Mouse (Mus musculus) cerebellum, postnatal 25 days (tissue): ENCODE results near the gene Cadps2.

Source experiments
- DNase-seq, 2 experiments: peaks; one replicate each; pipeline ENCODE4 v3.0.0; 2021; ENCODE audit warnings: mixed read lengths in 2 of 2

The Cadps2 gene

DNA sequence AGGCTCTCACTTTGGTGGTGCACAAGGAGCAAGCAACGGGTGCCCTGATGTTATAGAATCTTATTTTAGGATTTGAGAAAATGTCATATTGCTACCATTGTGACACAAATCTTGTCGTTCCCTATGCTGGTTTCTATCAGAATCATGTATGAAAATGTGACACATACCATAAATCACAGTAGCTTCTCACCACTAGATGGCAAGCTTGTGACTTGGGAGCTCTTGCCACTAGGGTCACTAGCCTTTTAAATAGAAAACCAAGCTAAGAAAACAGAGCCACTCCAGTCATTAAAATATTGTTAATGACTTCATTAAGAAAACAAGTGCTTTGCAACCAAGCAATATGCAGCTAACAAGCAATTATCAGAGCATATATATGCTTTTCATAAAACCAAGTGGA, 81.0 kb downstream of the Cadps2 start:
- DNase-seq = no peak

GRCm38 (mm10) chr6:23748823-23749222, 90.4 kb downstream of the Cadps2 start:
- no peak for DNase-seq

DNA sequence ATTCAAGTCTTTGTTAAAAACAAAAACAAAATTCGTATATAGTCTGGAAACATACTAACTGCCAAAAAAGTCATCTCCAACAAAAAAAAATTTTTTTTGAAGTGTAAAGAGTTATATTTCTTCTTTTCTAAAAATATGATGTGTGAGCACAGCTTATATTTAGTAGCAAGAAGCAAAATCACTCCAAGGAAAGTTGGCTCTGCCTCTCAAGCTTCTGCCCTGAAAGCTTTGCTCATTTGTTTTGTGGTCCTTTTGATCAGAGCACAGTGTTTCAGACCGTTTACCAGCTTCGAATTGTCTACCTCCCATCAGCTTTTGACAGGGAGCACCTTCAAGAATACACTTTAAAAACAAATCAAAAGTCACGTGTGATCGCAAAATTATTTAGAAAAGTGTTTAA, 99.2 kb downstream of the Cadps2 start:
- no peak for DNase-seq

DNA sequence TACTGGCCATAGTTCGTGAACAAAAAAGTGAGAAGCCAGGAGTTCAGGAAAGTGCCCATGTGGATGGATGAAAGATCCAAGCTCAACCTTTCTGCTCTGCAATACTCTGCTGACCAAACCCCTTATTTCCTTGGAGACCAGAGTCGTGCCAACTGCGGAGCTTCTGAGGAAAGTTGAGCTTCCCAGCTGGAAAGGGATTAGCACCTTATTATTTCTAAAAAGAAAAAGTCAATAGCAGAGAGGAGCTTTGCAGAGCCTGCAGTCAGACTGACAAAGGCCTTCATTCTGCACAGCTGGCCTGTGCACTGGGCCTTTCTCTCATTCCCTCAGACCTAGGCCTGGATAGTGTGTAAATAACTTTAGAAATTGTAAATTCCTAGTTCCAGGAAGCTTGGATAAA, 106.5 kb downstream of the Cadps2 start:
- DNase-seq = no peak

DNA sequence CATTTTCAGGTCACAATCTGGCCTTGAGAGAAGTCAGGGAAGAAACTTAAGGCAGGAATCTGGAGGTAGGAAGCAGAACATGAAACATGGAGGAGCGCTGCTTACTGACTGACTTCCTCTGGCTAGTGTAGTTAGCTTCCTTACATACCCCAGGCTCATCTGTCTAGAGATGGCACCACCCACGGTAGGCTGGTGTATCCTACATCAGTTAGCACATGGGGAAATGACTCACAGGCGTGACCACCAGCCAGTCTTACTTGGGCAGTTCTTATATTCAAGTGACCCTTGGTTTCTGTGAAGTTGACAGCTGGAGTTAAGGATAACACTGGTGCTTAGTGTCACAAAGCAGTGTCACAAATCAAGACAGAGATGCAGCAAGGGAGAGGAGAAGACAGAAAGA, 110.6 kb downstream of the Cadps2 start:
- DNase-seq = no peak

GRCm38 (mm10) chr6:23723697-23724096, 115.5 kb downstream of the Cadps2 start:
- DNase-seq = no peak

DNA sequence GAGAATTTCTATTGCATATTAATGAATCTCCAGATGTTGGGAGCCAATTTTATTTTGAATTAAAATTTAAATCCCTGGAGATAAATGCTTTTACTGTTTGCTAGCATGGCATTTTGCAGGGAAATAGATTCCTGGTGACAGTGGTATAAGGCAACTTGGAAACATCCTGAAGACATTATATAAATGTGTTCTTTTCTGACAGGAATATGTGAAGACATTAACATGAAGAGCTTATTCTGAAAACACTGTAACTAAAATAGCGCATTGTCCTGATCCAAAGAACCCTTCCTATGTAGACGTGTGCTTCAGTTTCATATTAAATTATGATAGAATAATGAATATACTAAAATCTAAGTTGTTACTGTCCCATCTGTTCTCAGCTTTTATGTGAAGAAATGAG, 118.8 kb downstream of the Cadps2 start:
- no peak for DNase-seq

DNA sequence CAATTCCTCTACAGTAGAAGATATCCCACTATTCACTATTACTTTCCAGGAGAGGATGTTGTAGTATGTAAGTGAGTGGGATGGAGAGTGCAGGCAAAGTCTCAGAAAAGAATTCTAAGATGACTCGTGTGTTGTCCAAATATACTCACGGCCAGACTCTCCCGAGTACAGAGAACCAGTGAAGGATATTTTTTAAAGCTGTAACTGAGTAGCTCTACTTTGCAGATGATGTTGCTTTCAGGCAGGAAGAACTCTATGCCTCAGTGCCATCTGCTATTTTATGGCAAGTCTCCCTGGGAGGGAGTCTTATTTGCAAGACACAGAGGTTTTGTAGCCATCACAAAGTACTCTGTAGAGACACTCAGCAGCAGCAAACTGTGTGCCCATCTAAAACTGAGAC, 131.7 kb downstream of the Cadps2 start:
- DNase-seq = peak; percentile 24 to 33

- no peak for DNase-seq
Observed at GRCm38 (mm10) chr6:23700879-23701278, 138.3 kb downstream of the Cadps2 start.

DNA sequence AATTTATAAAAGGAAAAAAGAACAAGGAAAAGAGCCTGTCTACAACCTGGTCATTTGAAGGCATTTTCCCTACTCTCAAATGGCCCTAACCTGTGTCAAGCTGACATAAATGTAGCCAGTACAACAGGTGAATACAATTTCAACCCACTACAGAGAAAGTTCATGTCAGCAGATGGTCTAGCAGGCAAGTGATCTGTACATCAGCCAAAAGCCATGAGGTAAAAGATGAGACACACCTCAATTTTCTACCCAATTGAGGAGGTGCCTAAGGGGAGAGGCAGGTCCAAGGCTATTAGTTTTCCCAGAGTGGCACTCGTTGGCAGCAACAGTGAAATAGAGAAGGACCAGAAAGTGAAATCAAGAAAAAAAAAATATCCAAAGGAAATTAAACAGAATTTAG, 161.0 kb downstream of the Cadps2 start:
- DNase-seq = peak in 1 of 2 experiments; percentile 20

GRCm38 (mm10) chr6:23655036-23655435, 184.2 kb downstream of the Cadps2 start, which contains the start of gene Rnf148:
Rnf148 (minus strand) TSS chr6:23655136.
- DNase-seq = no peak

DNA sequence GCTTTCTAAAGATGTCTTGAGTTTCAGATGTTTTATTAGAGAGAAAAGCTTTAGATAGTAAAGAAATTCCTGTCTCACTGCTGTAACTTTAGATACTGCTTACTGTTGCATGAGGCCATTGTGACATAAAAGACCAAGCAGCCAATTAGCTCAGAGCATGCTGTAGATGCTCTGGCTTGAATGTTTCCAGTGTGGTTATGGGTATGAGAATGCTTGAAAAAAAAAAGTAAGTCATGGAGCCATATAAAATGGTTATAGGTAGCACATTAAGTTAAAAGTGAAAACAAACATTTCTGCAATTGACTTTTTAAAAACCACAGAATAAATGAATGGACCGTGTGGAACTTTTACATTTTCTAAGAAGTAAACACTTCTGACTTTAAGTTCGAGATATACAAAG, 189.0 kb downstream of the Cadps2 start, which contains the start of gene Rnf133:
Gene Rnf133 (minus strand): TSS at position 101 of the 400 bp plus-strand sequence.
- DNase-seq = no peak

DNA sequence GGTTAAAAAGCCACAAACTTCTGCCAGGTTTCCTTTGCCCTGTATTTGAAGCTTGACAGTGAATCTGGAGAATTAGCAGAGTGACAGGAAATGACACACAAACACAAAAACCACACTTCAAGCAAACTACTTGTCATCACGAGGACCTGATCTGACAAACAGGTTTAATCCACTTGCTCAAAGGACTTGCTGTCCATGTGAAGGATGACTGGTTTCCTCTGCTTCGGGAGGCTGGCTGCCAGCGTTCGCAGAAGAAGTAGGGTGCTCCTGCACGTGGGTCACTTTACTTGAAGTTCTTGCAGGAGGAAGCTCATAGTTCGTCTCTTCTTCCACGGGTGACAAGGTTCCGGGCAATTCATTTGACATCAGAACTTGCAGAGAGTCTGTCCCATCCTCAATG, 190.5 kb downstream of the Cadps2 start:
- no peak for DNase-seq

DNA sequence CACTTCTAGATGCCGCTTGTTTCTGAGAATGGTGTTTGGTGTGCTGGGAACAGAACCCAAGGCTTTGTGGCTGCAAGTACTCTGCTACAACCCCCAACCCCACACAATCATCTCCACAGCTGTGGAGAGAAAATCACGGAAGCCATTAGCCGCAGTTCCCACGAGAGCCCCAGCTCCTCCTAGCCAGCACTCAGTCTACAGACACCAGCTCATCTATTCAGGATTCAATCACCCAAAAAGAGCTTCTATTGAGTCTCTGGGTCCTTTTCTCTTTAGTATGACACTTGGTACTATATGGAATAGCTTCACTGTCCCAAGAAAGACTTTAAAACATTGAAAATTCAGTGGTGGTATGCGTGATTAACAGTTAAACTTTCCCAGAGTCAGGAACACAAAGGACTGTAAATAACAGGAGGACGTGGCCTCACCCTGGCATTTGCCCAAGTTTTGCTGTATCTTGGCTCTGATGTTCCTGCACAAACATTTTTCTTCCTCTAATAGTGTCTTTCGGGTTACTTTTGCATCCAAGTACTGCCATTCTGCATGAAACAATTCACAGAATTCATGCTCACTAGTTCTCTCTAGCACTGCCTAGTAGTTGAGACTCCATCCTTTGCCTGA, 191.5 kb downstream of the Cadps2 start:
- peak; percentile 37 to 70 for DNase-seq

GRCm38 (mm10) chr6:23637081-23637480, 202.1 kb downstream of the Cadps2 start:
- DNase-seq = peak; percentile 61 to 83

DNA sequence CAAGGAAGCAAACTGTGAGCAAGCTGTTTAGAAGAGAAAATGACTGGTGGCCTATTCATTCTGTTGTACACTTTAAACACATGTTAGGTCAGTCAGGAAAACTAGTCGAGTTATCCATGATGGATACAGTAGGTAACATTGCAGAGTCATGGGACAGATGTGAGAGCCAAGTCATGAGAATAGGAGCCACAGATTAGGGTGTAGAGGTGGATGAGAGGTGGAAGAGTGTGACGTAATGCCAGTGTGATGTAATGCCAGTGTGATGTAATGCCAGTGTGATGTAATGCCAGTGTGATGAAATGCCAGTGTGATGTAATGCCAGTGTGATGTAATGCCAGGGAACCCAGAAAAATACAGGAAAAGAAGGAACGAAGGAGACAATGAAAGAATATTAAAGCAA, 204.0 kb downstream of the Cadps2 start:
- DNase-seq = no peak

DNA sequence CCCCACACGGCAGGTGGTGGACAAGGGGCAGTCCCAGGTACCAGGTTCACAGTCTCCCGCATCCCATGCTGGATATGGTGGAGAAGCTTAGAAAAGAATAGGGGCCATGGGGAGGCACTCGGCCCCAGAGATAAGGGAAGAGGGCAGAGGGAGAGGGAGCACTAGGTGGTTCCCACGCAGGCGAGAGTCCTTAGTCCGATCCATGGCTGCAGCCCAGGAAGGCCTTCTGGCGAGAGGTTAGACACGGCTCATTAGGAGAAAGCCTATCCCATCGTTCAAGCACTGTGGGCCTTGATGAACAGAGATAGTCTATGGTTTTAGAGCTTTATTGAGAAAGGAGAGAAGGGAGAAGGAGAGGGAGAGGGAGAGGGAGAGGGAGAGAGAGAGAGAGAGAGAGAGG, 205.2 kb downstream of the Cadps2 start:
- DNase-seq = peak; percentile 54 to 64

DNA sequence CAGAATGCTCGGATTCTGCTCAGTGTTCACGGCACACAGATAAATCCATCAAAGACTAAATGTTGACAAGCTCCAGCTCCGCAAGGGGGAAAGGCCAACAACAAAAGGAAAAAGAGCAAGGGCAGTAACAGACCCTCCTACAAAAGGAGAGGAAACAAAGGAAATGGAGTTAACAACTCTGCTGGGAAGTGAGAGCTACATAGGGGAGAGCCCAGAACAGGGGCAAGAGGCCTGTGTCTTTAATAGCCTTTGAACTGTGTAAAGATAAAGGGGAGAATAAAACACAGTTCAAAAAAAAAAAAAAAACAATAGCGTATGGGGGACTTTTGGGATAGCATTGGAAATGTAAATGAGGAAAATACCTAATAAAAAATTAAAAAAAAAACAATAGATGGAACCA, 208.8 kb downstream of the Cadps2 start:
- no peak for DNase-seq

GRCm38 (mm10) chr6:23575102-23575501, 264.1 kb downstream of the Cadps2 start:
- DNase-seq = peak in 1 of 2 experiments; percentile 28

- DNase-seq = peak; percentile 44 to 59
Observed at GRCm38 (mm10) chr6:23573750-23574149, 265.5 kb downstream of the Cadps2 start.

DNA sequence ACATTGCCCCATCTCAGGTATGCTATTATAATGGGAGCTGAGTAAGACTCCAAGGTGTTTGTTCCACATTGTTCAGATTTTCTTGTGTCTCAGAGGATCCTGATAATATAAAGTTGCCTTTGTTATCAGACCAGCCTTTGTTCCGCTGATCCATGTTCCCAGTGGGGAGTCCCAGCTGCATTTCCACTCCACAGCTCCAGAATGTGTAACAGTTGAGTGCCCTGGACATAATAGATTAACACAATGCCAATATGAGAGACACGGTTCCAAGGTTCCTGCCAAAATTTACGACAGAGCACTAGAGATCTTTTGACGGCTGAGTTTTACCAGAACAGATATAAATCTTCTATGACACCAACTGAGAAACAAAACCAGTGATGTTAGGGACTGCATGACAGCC, 266.8 kb downstream of the Cadps2 start:
- peak in 1 of 2 experiments; percentile 31 for DNase-seq

DNA sequence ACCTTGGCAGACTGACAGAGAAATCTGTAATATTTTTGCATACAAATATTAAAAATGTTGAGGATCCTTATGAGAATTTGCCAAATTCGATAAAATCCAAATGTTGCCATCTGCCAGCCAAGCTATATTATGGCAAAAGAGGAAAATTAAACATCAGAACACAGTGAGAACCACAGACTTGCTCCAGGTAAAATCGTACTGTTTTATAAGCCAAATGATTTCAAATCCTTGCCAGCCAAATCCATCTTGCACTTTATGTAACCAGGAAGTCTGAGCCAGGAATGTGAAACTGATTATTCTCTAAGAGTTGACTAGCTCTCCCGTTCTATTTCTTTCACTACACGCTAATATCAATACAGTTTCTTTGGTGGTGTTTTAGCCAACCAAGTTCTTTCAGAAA, 269.5 kb downstream of the Cadps2 start:
- peak in 1 of 2 experiments; percentile 46 for DNase-seq

- peak; percentile 42 to 53 for DNase-seq
Observed at GRCm38 (mm10) chr6:23568688-23569087, 270.5 kb downstream of the Cadps2 start.

- DNase-seq = no peak
Observed at GRCm38 (mm10) chr6:23567651-23568050, 271.6 kb downstream of the Cadps2 start.

- no peak for DNase-seq
Observed at GRCm38 (mm10) chr6:23549874-23550273, 289.3 kb downstream of the Cadps2 start.
